ENCODE assay signal across 9 mouse cellular contexts in genomic region chr11:16800507-16800906, GRCm38 (mm10). TPM values are rescaled to one million over a fixed set of nuclear protein-coding genes. Genes with fewer than 3 reads are reported as not detected.
A peak's percentile ranks its signal among the peaks of the same experiment; 100 is the strongest.
DNase-seq lines count a peak whose midpoint lies in the region; ATAC-seq and TF ChIP-seq lines count a peak whose summit lies in the region.
"Had no signal": no experiment of that assay in that cellular context is flagged by ENCODE, and none has a peak within 500 bp of the region (broad histone marks: within the 10 kb centered on the region; RNA-seq: fewer than 3 reads in every experiment).

No protein-coding gene starts in this region.

- no peak overlapping the region for H3K4me2 ChIP-seq in embryonic facial prominence, embryonic 14.5 days (ENCODE audit: low read depth, low read length)
- peak overlapping the region; percentile 20; the same call in 1 of the 2 replicates for H3K4me2 ChIP-seq in heart, embryonic 14.5 days (ENCODE audit: low read length)
- no peak overlapping the region for H3K4me2 ChIP-seq in stomach, postnatal 0 days (replicated peaks; ENCODE audit: low read depth)
- H3K4me2 ChIP-seq: midbrain, embryonic 13.5 days had no signal

- no peak overlapping the region for H3K4me3 ChIP-seq in embryonic facial prominence, embryonic 14.5 days (ENCODE audit: low read depth, low read length)
- H3K4me3 ChIP-seq in embryonic facial prominence, embryonic 10.5 days, result no peak overlapping the region
- H3K4me3 ChIP-seq in heart, embryonic 14.5 days (ENCODE audit: control insufficient read depth in 1 of 2, insufficient read depth in 1 of 2, low read depth in 1 of 2, low read length in 2 of 2), result no peak overlapping the region
- H3K4me3 ChIP-seq in stomach, postnatal 0 days (ENCODE audit: low read depth, low read length), result no peak overlapping the region
- H3K4me3 ChIP-seq: midbrain, embryonic 13.5 days had no signal

- H3K27ac ChIP-seq in embryonic facial prominence, embryonic 14.5 days (replicated peaks; ENCODE audit: low read depth, low read length), result no peak overlapping the region
- no peak overlapping the region for H3K27ac ChIP-seq in embryonic facial prominence, embryonic 10.5 days (replicated peaks)
- no peak overlapping the region for H3K27ac ChIP-seq in heart, embryonic 14.5 days (replicated peaks in 1 of 2; ENCODE audit: control insufficient read depth in 1 of 2, insufficient read depth in 1 of 2, low read depth in 2 of 2, low read length in 2 of 2)
- peak overlapping the region; percentile 50 for H3K27ac ChIP-seq in stomach, postnatal 0 days (replicated peaks)
- H3K27ac ChIP-seq: midbrain, embryonic 13.5 days had no signal

- ATAC-seq in embryonic facial prominence, embryonic 14.5 days (ENCODE audit: low read depth), result peak; percentile 67; the same call in 1 of the 2 replicates
- peak; percentile 86 for ATAC-seq in heart, embryonic 14.5 days (ENCODE audit: insufficient number of reproducible peaks, insufficient read depth, low FRiP score, low read depth)
- ATAC-seq in stomach, postnatal 0 days (ENCODE audit: low FRiP score, low TSS enrichment), result peak; percentile 99
- ATAC-seq: midbrain, embryonic 13.5 days had no signal

- WGBS in embryonic facial prominence, embryonic 14.5 days, result 71% methylated on average over 6 of the region's 6 CpGs
- 76% methylated on average over 6 of the region's 6 CpGs for WGBS in embryonic facial prominence, embryonic 10.5 days
- WGBS in heart, embryonic 14.5 days, result 44% methylated on average over 6 of the region's 6 CpGs
- 30% methylated on average over 6 of the region's 6 CpGs for WGBS in stomach, postnatal 0 days

- peaks cover 9% of the 10 kb centered on the region; the same call in 1 of the 2 replicates for H3K4me1 ChIP-seq in embryonic facial prominence, embryonic 14.5 days (ENCODE audit: control insufficient read depth, insufficient read depth, low read length)
- no peaks in the 10 kb centered on the region for H3K4me1 ChIP-seq in embryonic facial prominence, embryonic 10.5 days
- H3K4me1 ChIP-seq in heart, embryonic 14.5 days (ENCODE audit: control insufficient read depth in 2 of 2, insufficient read depth in 2 of 2, low read length in 2 of 2), result peaks cover 3 to 17% of the 10 kb centered on the region in 2 experiments; a peak in 2 of 4 replicates
- H3K4me1 ChIP-seq in stomach, postnatal 0 days (replicated peaks; ENCODE audit: control insufficient read depth, insufficient read depth), result peaks cover 6% of the 10 kb centered on the region; the same call in 1 of the 2 replicates
- H3K4me1 ChIP-seq: midbrain, embryonic 13.5 days had no signal

- no peak for TF ChIP-seq CTCF in stomach, postnatal 0 days (IDR thresholded peaks at IDR 0.05; ENCODE audit: low read depth)

- TF ChIP-seq EP300 in stomach, postnatal 0 days (optimal IDR thresholded peaks at IDR 0.05), result no peak

- H3K36me3 ChIP-seq in embryonic facial prominence, embryonic 14.5 days (ENCODE audit: control insufficient read depth, insufficient read depth, low read length), result no peaks in the 10 kb centered on the region
- no peaks in the 10 kb centered on the region for H3K36me3 ChIP-seq in embryonic facial prominence, embryonic 10.5 days (replicated peaks)
- no peaks in the 10 kb centered on the region for H3K36me3 ChIP-seq in heart, embryonic 14.5 days (ENCODE audit: control insufficient read depth, insufficient read depth, low read length)
- H3K36me3 ChIP-seq in stomach, postnatal 0 days (ENCODE audit: control insufficient read depth, insufficient read depth, low read length), result no peaks in the 10 kb centered on the region
- H3K36me3 ChIP-seq: midbrain, embryonic 13.5 days had no signal

- H3K27me3 ChIP-seq in embryonic facial prominence, embryonic 14.5 days (replicated peaks; ENCODE audit: control insufficient read depth, insufficient read depth, low read length), result no peaks in the 10 kb centered on the region
- no peaks in the 10 kb centered on the region for H3K27me3 ChIP-seq in embryonic facial prominence, embryonic 10.5 days (replicated peaks; ENCODE audit: low read depth, poor library complexity, severe bottlenecking)
- H3K27me3 ChIP-seq in heart, embryonic 14.5 days (ENCODE audit: control insufficient read depth, insufficient read depth, low read length), result peaks cover 10% of the 10 kb centered on the region; the same call in 1 of the 2 replicates
- H3K27me3 ChIP-seq in stomach, postnatal 0 days (ENCODE audit: control insufficient read depth, insufficient read depth, low read length), result no peaks in the 10 kb centered on the region
- H3K27me3 ChIP-seq: midbrain, embryonic 13.5 days had no signal

- intact Hi-C loops in left cerebral cortex, postnatal 4 days (cut with DNase I), result no loop called here

- DNase-seq in embryonic facial prominence, embryonic 14.5 days (ENCODE audit: low spot score), result no peak
- DNase-seq in embryonic facial prominence, embryonic 10.5 days (ENCODE audit: low spot score), result no peak
- DNase-seq in kidney, postnatal 4 days, result peak; percentile 54 to 67
- DNase-seq in stomach, postnatal 0 days (ENCODE audit: low spot score), result peak; percentile 91
- no peak for DNase-seq in left cerebral cortex, postnatal 4 days
- no peak for DNase-seq in MN1 (ENCODE audit: low spot score)
- DNase-seq in cerebellum, postnatal 14 days, result no peak

- no peaks in the 10 kb centered on the region for H3K9me3 ChIP-seq in embryonic facial prominence, embryonic 14.5 days (ENCODE audit: control insufficient read depth, low read length)
- H3K9me3 ChIP-seq in embryonic facial prominence, embryonic 10.5 days, result no peaks in the 10 kb centered on the region
- no peaks in the 10 kb centered on the region for H3K9me3 ChIP-seq in heart, embryonic 14.5 days (ENCODE audit: control insufficient read depth, low read length)
- H3K9me3 ChIP-seq in stomach, postnatal 0 days (ENCODE audit: control insufficient read depth, low read length), result no peaks in the 10 kb centered on the region
- H3K9me3 ChIP-seq: midbrain, embryonic 13.5 days had no signal

- H3K9ac ChIP-seq in embryonic facial prominence, embryonic 14.5 days (ENCODE audit: low read depth, low read length), result no peak overlapping the region
- H3K9ac ChIP-seq in heart, embryonic 14.5 days (ENCODE audit: low read length), result no peak overlapping the region
- no peak overlapping the region for H3K9ac ChIP-seq in stomach, postnatal 0 days (ENCODE audit: low read length)
- H3K9ac ChIP-seq: midbrain, embryonic 13.5 days had no signal

RNA-seq across cellular contexts. Expression of gene Egfr, which starts 48.5 kb away (rescaled TPM):
- 25.4 and 27.0 TPM in 2 replicates for polyA plus RNA-seq in embryonic facial prominence, embryonic 14.5 days (2014; fragmentation: Nextera tagmentation; extraction: Ambion mirVana)
- 2.3 and 4.4 TPM in 2 replicates for polyA plus RNA-seq in embryonic facial prominence, embryonic 10.5 days (2016; fragmentation: Nextera tagmentation; extraction: Ambion mirVana)
- 2.4 and 2.5 TPM in 2 replicates for polyA plus RNA-seq in heart, embryonic 14.5 days (2014; fragmentation: Nextera tagmentation; extraction: Ambion mirVana)
- 11.9 and 13.5 TPM in 2 replicates for polyA plus RNA-seq in stomach, postnatal 0 days (2015; fragmentation: Nextera tagmentation; extraction: Ambion mirVana)
- total RNA-seq in left cerebral cortex, postnatal 4 days (2021), result 10 to 100 TPM; 18.1 to 20.1 TPM

Comparison
In these comparisons a context has a peak if more than half of its experiments do, and no peak if none do; other contexts are left out.
1. DNase-seq: peak in kidney, postnatal 4 days (2 of 2) and stomach, postnatal 0 days (single experiment); none in embryonic facial prominence, embryonic 14.5 days (single experiment), embryonic facial prominence, embryonic 10.5 days (single experiment), left cerebral cortex, postnatal 4 days (single experiment), MN1 (single experiment) and cerebellum, postnatal 14 days (0 of 2).
2. Peak in every context shown above with its lines, with median percentiles within 50 percentile points of each other: ATAC-seq.